Mouse (Mus musculus): ENCODE data around the gene St3gal4.

St3gal4 gene

DNA sequence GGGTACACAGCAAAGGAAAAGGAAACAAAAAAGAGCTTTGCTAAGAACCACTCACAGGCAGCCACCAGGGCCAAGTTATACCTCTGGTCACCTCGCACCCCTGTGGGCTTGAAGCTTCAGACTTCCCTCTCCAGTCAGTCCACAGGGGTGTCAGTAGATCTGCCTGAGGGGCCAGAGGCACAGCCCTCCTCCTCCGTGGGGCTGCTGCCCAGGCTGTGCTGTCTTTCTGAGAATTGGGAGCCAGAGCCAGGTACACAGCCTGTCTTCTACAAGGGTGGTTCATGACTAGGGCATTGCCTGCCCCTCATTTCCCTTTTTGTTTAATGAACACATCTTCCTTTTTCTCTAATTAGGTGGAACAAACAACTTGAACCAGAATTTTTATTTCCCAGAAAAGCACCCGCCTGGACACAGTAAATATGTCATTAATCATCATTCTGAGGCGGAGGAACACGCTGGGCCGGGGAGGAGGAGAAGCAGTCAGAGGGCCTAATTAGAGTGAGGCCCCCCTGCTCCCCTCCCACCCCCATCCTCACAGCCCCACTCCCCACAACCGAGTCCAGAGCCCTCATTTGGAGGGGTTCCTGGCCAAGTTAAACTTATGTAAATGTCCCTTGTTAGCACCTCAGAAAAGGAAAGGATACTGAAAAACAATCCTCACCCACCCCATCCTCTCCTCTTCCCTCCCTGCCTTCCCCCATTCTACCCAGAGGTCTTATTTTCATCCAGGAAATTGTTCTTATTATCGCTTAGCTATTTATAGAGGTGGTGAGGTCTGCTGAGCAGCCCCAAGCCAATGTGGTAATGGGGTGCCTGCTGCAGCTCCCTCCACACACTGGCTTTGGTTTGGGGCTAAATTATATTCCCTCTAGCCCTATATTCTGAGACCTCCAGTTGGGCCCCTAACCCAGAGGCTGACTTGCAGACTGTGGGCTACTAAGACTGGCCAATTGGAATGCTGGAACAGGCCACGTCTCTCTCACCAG is 120.9 kb downstream of the St3gal4 start:
- DNase-seq: no peak
